Mouse (Mus musculus) mesoderm, embryonic 11.5 days (tissue): ENCODE data around the gene Acta2.
A peak's percentile ranks its signal among the peaks of the same experiment; 100 is the strongest.
"Not testable (repeated sequence)": the region's sequence is repeated elsewhere in the genome, so short reads cannot be mapped to it uniquely, and the experiment has no call there.

ENCODE experiments used
- DNase-seq: peaks from one replicate; pipeline ENCODE4 v3.0.0-alpha.2; 2012; ENCODE audit warnings: low read depth, low spot score

Gene Acta2

DNA sequence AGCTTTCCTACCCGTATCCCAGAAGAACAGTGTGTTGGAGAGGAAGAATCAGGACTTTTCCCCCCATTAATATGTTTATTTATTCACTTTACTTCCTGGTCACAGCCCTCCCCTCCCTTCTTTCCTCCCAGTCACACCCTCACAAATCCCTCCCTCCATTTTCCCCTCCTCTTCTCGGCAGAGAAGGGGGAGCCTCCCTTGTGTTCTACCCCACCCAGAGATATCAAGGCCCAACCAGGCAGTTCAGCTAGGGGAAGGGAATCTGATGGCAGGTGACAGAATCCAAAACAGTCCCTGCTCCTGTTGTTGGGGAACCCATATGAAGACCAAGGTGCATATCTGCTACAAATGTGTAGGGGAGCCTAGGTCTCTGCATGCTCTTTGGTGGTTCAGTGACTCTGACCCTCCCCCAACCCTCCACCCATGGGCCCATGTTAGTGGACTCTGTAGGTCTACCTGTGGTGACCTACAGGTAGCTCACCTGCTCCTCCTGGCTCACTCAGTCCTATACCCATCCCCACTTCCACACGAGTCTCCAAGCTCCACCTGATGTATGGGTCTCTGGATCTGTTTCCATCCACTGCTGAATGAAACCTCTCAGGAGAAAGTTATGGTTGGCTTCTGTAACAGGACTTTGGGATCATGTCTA lies 34.5 kb downstream of the Acta2 start:
- DNase-seq, result no peak

DNA sequence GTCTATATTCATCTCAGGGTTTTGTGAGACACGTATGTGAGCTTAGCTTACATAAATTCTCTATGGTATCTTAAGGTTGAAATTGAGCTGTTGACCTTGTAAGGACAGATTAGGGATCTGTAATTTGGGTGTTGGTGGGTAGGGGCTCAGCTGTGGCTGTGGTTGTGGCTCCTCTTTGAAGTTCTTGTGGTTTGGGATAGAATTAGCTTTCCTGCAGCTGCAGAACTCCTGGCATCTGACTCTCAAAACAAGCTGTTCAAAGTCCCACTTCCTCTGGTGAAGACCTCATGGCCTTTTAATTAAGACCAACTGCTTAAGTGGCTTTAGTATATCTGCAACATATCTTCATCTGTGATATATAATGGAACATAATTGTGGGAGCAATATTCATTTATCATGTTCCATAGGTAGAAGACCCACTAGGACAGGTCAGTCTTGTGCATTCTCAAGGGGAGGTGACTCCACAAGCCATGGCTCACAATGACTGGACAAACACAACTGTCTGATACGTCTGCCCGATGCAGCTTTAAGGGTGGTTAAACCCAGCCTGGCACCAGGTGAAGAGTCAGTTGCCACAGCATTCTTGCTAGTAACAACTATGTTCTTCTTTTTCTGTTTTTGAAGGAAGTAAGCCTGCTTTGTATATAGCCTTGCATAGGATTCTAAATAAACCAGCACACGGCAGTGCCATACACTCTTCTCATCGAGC lies 36.0 kb downstream of the Acta2 start:
- no peak for DNase-seq

DNA sequence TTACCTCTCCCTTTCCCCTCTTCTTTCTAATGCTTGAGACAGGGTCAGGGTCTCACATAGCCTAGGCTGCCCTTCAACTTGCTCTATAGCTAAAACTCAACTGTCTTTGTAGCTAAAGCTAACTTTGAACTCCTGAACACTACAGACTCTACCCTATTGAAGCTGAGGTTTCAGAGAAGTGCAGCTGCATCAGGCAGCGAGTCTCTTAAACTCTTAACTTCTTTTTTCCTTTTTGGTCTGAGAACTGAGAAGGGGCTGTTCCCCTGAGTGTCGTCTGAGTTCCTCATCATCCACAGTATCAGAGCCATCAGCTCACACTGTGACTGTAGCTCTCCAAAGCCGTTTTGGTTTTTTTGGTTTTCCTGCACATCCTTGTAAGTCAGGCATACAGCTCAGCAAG lies 37.6 kb downstream of the Acta2 start:
- DNase-seq, result no peak

DNA sequence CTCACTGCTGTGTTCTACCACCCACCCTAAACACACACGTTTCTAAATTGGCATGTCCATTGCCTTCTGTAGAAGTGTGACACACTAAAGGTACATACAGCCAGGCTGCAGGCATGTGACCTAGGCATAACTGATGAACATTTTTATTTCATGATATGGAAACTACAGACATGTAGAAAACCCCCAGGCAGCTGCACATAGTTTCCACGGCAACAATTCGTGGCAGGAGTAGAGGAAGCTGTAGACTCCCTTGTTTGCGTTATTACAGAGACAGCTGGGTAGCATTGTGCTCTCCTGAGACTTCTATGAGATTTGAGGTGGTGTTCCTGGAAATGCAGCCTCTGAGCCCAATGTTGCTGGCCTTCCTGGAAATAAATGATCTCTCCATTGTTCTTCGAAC lies 38.4 kb downstream of the Acta2 start:
- no peak for DNase-seq

DNA sequence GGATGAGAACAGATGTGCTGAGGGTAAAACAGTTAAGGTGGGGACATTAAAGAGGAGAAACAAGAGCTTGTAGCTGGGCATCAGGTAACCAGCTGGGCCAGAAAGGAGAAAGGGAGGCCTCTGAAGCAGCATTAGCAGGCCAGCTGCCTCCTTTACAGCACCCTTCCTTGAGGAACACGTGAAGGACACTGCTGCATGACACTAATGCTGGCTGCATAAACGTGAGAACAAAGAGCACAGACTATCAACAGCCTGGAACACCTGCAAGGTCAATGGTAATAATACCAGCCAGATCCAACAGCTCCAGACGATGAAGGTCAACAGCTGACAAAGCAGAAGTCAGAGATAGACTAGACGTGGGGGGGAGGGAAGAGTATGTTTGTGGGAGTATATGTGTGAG lies 41.3 kb downstream of the Acta2 start:
- no peak for DNase-seq

DNA sequence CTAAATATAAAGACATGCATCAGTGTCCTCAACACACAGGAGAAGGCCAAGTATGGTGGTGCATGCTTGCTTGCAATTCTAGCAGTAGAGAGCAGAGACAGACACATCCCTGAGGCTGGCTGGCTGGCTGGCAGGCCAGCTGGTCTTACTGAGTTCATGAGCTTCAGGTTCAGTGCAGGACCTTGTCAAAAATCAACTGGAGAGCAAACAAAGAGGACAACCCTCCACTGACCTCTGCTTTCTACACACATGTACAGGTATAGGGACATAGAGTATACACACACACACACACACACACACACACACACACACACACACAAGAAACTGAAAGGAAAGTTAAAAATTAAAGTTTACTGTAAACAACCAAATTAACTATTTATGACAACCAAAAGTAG lies 42.1 kb downstream of the Acta2 start:
- no peak for DNase-seq

DNA sequence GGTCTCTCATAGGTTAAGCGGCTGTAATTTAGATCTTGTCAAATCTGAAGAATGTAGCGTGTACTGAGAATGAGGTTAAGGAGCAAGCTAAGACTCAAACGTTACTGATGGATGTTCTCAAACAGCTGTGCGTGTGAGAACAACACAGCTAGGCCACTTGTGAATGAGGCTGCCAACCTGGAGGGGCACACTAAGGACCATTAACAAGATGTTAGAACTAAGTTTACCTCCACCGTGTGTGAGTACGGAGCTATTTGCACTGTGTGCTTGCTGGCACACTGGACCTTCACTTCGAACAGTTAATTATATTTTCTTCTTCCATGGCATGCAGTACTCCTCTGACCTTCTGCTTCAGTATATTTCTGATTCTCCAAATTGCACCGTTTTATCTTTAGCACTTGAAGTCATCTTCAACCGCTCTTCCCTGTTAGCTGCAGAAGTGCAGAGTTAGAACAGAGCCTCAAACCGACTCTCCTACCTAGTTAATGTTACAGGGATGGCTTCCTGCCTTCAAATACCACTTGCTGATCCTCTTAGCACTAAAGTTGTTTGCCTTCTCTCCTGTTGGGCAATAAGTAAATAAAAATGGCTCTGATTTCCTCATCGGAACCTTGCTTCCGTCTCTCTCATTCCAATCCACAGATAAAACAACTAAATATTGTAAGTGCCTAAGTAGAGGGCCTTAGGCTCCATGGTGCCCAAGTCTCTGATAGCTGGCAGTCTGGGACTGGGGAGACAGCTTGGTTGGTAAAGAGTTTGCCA lies 42.7 kb downstream of the Acta2 start:
- DNase-seq, result no peak

DNA sequence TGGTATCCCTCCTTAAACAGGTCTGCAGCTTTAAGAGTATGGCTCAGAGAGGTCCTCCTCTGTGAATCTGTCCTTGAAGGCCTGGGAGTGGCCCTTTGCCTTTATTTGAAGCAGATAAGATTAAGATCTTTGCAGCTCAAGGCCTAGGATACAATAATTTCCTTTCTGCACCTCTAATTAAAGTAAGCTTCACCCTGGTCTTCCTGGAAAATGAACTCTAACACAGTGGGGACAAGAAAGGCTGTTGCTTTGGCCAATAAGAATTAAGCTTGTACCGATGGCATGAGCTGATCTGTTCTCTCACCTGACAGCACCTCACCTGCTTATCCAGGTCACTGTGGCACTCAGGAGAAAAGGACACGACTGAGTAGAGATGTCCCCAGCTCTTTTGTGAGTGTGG lies 44.5 kb downstream of the Acta2 start:
- no peak for DNase-seq

DNA sequence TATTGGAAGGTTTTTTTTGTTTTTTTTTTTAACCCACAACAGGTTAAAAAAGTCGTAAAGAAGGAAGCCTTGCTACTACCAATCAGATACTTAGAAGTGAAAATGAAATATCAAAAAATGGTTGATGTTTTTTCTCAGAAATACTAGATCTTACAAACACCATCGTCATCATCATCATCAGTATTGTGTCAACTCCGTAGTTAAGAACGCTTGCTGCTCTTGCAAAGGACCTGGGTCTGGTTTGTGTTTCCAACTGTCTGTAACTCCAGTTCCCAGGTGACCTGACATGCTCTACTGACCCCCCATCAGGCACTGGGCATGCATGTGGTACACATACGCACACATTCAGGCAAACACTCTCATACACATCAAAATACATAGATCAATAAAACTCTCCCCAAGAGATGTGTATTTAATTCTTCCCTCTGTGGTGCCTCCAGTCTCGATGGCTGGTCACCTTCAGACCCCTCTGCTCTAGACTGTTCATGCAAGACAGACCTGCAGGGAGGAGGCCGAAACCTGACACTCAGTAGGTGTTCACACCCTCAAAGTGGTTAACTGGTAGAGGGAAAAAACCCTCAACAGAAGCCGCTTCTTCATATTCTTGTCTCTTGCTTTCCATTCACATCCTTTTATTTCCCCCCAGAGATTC lies 45.3 kb downstream of the Acta2 start:
- no peak for DNase-seq

DNA sequence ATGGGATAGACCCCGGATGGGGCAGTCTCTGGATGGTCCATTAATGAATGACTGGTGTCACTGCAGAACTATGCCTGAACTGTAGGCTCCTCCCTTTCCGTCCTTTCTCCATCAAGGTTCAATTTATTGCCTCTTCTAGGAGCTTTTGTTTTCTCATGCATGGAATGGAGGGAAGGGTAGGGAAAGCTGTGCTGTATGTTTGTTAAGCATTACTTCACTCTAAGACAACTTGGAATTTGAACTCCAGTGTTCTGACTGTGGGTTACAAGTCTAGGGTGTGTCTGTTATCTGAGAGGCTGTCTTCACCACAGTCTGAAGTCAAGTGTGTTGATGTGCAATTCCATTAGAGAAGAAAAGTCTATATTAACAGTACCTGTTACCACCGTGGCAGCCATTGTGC lies 46.4 kb downstream of the Acta2 start:
- no peak for DNase-seq

DNA sequence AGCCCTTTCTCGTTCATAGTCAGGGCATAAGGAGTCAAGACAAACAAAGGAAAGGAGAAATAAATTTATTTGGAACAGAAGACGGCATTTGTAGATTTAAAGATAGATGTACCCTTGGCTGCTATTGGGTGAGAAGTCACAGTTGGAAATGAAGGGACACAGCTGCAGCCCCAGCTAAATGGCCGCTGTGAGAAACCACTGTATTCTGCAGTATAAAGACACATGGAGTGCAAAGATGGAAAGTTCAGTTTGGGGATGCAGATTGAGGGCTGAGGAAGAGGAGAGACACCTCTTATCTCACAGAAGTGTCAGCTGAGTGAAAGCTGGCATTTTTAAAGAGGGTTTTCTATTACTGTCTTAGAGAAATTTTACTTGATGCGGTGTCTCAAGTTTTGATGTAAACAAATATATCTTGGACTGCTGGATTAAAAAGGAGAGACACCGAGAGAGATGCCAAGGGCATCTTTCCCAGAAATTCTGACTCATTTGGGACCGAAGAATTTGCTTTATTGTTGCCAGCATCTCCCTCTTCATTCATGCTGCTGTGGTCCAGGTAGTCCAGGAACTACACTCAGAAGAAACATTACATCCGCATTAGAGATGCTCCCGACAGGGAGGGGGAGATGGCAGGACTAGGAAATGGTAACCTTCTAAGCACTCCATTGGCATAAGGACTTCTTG lies 48.5 kb downstream of the Acta2 start:
- no peak for DNase-seq

DNA sequence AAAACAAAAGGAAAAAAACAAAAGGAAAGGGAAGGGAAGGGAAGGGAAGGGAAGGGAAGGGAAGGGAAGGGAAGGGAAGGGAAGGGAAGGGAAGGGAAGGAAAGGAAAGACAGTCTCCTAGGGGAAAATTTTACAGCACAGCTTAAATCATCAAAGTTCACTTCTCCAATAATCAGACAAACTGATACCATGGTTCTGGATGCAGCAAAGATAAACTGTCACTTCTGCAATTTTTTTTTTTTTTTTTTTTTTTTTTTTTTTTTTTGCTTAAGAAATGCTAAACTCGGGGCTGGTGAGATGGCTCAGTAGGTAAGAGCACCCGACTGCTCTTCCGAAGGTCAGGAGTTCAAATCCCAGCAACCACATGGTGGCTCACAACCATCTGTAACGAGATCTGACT lies 49.3 kb downstream of the Acta2 start:
- not testable (repeated sequence) for DNase-seq

DNA sequence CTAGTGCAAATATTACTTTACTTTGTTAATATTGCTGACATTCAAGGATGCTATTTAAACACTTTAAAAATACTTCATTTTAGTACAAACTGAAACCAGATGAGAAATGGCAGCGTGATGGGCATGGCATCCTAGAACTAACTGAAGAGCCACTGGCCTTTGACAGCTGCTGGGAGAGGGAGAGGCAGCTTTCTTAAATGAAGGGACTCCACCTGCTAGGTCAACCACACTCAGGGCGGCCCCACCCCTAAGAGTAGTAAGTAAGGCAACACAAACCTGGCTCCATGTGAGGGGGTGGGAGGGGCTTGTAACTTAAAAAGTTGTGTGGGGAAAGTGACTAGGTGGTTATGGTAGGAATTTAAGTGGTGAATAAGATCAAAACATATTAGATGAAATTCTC lies 52.7 kb downstream of the Acta2 start:
- DNase-seq, result no peak

DNA sequence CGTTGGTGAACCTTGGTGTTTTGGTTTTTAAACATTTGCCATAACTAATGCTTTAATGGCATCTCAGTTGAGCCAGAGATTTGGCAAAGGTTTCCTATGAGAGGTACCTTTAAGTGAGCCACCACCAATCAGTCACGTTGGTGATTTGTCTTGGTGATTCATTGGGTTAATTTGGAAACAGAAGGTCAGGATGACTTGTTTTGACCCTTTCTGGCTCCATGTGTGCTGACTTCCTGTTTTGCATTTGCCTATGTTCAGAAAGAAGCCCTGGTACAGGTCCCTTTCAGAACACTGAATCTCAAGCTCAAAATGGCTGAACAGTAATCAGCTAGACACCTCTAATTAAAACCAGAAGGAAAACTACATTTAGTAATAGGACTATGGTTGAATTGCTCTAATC lies 55.9 kb downstream of the Acta2 start:
- no peak for DNase-seq

DNA sequence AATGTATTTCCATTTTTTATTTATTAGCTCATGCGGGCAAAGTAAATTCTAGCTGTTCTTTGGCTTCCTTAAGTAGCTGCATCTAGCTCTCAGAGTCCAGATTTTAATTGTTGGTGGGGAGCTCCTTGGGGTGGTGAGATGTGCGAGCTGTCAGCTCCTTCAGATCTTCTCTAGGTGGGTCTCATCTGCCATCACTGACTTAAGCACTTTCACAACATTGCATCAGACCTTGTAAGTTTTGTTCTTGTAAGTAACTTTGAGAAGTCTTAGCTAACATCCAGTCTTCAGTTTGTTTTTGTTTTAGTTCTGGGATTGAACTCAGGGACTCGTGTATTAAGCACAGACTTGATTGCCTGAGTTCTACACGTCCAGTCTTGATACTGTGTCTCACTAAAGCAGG lies 56.5 kb downstream of the Acta2 start:
- no peak for DNase-seq

DNA sequence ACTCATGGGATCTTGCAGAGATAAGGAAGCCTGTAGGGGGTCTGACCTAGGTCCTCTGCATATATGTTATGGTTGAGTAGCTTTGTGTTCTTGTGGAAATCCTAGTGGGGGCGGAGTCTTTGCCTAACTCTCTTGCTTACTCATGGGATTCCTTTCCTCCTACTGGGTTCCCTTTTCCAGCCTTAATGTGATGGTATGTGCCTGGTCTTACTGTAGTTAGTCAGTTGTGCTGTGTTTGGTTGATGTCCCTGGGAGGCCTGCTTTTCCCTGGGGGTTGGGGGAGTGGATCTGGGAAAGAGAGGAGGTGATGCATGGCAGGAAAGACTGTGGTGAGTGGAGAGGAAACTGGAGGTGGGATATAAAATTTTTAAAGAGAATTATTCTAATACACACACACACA lies 57.3 kb downstream of the Acta2 start:
- DNase-seq, result no peak

DNA sequence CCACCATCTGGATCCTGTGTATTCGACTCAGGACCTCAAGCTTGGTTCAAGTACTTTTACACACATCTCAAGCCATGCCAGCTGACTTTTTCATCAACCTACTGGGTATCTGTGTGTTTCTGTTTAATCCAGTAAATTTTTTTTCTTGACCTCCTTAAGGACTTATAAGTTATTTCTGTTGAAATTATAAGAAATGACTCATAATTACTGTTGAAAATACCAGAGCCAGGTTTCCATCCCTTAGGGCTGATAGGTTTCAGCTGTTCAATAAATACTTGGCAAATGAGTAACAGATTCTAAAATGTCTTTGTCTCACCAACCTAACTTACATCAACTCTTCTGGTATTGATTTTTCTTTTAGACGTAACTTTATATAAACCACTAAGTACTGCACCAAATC lies 60.4 kb downstream of the Acta2 start:
- no peak for DNase-seq

DNA sequence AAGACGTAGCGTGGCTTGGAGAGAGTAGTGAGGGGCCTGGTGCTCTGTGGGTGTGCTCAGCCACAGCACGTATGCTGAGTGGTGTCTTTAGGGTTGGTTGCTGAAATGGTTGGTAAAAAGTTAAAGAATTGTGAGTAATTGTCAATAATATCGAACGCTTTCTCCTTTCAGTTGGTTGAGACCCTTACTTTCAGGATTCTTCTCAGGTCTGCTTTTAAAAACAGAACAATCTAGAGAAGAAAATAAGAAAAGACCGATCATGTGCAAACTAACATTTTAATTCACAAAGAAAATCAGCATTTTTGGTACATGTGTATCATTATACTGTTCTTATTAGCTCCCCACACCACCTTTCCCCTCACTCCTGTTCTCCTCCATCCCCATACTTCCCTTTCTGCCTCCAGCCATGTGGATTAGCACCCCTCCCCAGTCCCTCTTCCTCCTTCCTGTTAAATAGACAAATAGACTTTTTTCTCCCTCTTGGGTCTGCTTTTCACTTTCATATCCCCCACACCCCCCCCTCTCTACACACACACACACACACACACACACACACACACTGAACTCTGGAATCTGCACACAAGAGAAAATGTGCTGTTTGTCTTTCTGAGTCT lies 61.2 kb downstream of the Acta2 start:
- no peak for DNase-seq

DNA sequence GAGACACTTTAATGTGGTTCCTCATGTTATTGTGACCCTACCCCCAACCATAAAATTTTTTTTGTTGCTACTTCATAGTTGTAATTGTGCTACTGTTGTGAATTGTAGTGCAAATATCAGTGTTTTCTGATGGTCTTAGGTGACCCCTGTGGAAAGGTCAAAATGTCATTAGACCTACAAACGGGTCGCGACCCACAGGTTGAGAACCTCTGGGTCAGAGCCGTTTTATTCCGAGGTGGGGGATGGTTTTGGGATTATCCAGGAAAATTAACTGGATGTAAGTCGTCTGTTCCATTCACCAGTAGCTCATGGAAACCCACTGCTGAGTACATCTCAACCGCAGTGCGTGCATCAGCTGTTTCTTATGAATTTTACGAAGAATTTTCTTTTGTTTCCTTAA lies 61.7 kb downstream of the Acta2 start:
- DNase-seq, result no peak

DNA sequence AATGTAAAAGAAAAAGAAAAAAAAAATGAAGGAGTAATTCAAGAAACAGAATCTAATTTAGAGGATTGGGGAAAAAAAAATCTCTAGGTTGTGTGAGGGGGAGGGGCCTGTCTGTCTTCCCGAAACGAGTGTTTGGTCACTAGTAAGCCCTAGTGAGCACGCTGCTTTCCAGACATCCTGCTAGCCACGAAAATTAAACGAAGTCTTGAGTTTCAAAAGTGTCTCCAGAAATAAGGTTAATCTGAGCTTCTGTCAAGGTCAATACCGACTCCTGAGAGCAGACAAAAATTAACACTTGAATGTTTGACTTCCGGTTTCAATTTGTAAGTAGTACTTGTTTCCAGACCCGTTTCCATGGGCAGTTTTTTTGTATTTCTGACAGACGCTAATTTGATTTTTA lies 62.2 kb downstream of the Acta2 start:
- peak; percentile 27 for DNase-seq
